In genomic region chr14:11683386-11684081, GRCm38 (mm10) we compare ENCODE assay signal across 10 mouse cellular contexts.
DNase-seq lines count a peak whose midpoint lies in the region; ATAC-seq lines count a peak whose summit lies in the region.
"Had no signal": no experiment of that assay in that cellular context is flagged by ENCODE, and none has a peak within 500 bp of the region (broad histone marks: within the 10 kb centered on the region; RNA-seq: fewer than 3 reads in every experiment).

No protein-coding gene starts in this region.

- H3K27ac ChIP-seq in midbrain, embryonic 16.5 days (ENCODE audit: low read length) = no peak overlapping the region
- H3K27ac ChIP-seq in midbrain, embryonic 15.5 days = no peak overlapping the region
- no peak overlapping the region for H3K27ac ChIP-seq in hindbrain, embryonic 11.5 days (ENCODE audit: low read depth, low read length)
- peak overlapping the region; percentile 27 for H3K27ac ChIP-seq in stomach, embryonic 15.5 days
- H3K27ac ChIP-seq: liver, embryonic 15.5 days had no signal

- DNase-seq in cerebellum, postnatal 4 days (ENCODE audit: low spot score in 2 of 2) = no peak
- peak; percentile 32 for DNase-seq in hindbrain, embryonic 11.5 days (ENCODE audit: low spot score)
- no peak for DNase-seq in spleen, postnatal 4 days (ENCODE audit: low spot score in 2 of 2)
- no peak for DNase-seq in adrenal gland, postnatal 14 days
- DNase-seq: gastrocnemius, postnatal 10 days had no signal

- peak; percentile 60 for ATAC-seq in cerebellum, adult (ENCODE audit: insufficient number of reproducible peaks, low FRiP score, low TSS enrichment)
- peak; percentile 43; the same call in 1 of the 2 replicates for ATAC-seq in midbrain, embryonic 16.5 days
- ATAC-seq in midbrain, embryonic 15.5 days (replicated peaks) = no peak; the same call in 1 of the 2 replicates
- peak; percentile 77 for ATAC-seq in hindbrain, embryonic 11.5 days (ENCODE audit: low FRiP score)
- peak; percentile 58 for ATAC-seq in stomach, embryonic 15.5 days (ENCODE audit: insufficient read depth, low FRiP score, low read depth)

- H3K27me3 ChIP-seq in midbrain, embryonic 16.5 days (ENCODE audit: control insufficient read depth, insufficient read depth, low read depth, low read length) = no peaks in the 10 kb centered on the region
- H3K27me3 ChIP-seq in midbrain, embryonic 15.5 days (replicated peaks) = no peaks in the 10 kb centered on the region
- no peaks in the 10 kb centered on the region for H3K27me3 ChIP-seq in hindbrain, embryonic 11.5 days (ENCODE audit: control insufficient read depth, insufficient read depth, low read length)
- no peaks in the 10 kb centered on the region for H3K27me3 ChIP-seq in stomach, embryonic 15.5 days (replicated peaks)
- H3K27me3 ChIP-seq: liver, embryonic 15.5 days had no signal

- peaks cover 14% of the 10 kb centered on the region for H3K4me1 ChIP-seq in midbrain, embryonic 16.5 days (ENCODE audit: control insufficient read depth, insufficient read depth, low read length)
- H3K4me1 ChIP-seq in midbrain, embryonic 15.5 days = peaks cover 27% of the 10 kb centered on the region
- H3K4me1 ChIP-seq in hindbrain, embryonic 11.5 days (replicated peaks; ENCODE audit: control insufficient read depth, insufficient read depth, low read length) = peaks cover 5% of the 10 kb centered on the region; the same call in 1 of the 2 replicates
- H3K4me1 ChIP-seq in stomach, embryonic 15.5 days = peaks cover 16% of the 10 kb centered on the region
- H3K4me1 ChIP-seq: liver, embryonic 15.5 days had no signal

- no peak overlapping the region for H3K9ac ChIP-seq in midbrain, embryonic 16.5 days (ENCODE audit: low read depth, low read length)
- no peak overlapping the region for H3K9ac ChIP-seq in midbrain, embryonic 15.5 days
- no peak overlapping the region for H3K9ac ChIP-seq in hindbrain, embryonic 11.5 days (ENCODE audit: low read depth, low read length)
- H3K9ac ChIP-seq in stomach, embryonic 15.5 days = no peak overlapping the region
- H3K9ac ChIP-seq: liver, embryonic 15.5 days had no signal

- 34% methylated on average over 10 of the region's 10 CpGs for WGBS in midbrain, embryonic 16.5 days
- WGBS in midbrain, embryonic 15.5 days = 39% methylated on average over 10 of the region's 10 CpGs
- WGBS in hindbrain, embryonic 11.5 days = 37% methylated on average over 10 of the region's 10 CpGs
- 37% methylated on average over 10 of the region's 10 CpGs for WGBS in stomach, embryonic 15.5 days

- H3K4me3 ChIP-seq in midbrain, embryonic 16.5 days (ENCODE audit: low read depth, low read length) = no peak overlapping the region
- no peak overlapping the region for H3K4me3 ChIP-seq in midbrain, embryonic 15.5 days
- no peak overlapping the region for H3K4me3 ChIP-seq in hindbrain, embryonic 11.5 days (ENCODE audit: low read depth, low read length)
- no peak overlapping the region for H3K4me3 ChIP-seq in stomach, embryonic 15.5 days (replicated peaks)
- H3K4me3 ChIP-seq: liver, embryonic 15.5 days had no signal

- H3K9me3 ChIP-seq in midbrain, embryonic 16.5 days (replicated peaks; ENCODE audit: control insufficient read depth, low read length, poor library complexity, severe bottlenecking) = no peaks in the 10 kb centered on the region
- no peaks in the 10 kb centered on the region for H3K9me3 ChIP-seq in midbrain, embryonic 15.5 days
- no peaks in the 10 kb centered on the region for H3K9me3 ChIP-seq in hindbrain, embryonic 11.5 days (ENCODE audit: control insufficient read depth, low read length)
- H3K9me3 ChIP-seq in stomach, embryonic 15.5 days = no peaks in the 10 kb centered on the region
- H3K9me3 ChIP-seq: liver, embryonic 15.5 days had no signal

- H3K4me2 ChIP-seq in midbrain, embryonic 16.5 days (ENCODE audit: low read length) = no peak overlapping the region
- no peak overlapping the region for H3K4me2 ChIP-seq in midbrain, embryonic 15.5 days
- no peak overlapping the region for H3K4me2 ChIP-seq in hindbrain, embryonic 11.5 days (replicated peaks; ENCODE audit: low read depth, low read length)
- H3K4me2 ChIP-seq in stomach, embryonic 15.5 days = no peak overlapping the region
- H3K4me2 ChIP-seq: liver, embryonic 15.5 days had no signal

- H3K36me3 ChIP-seq in midbrain, embryonic 16.5 days (ENCODE audit: control insufficient read depth, insufficient read depth, low read length) = no peaks in the 10 kb centered on the region
- no peaks in the 10 kb centered on the region for H3K36me3 ChIP-seq in midbrain, embryonic 15.5 days (replicated peaks)
- no peaks in the 10 kb centered on the region for H3K36me3 ChIP-seq in hindbrain, embryonic 11.5 days (ENCODE audit: control insufficient read depth, insufficient read depth, low read length)
- H3K36me3 ChIP-seq in stomach, embryonic 15.5 days = no peaks in the 10 kb centered on the region
- H3K36me3 ChIP-seq: liver, embryonic 15.5 days had no signal
